Mouse (Mus musculus): ENCODE data around the gene Ptpn1.

- TF ChIP-seq CTCF (IDR thresholded peaks at IDR 0.05; ENCODE audit: borderline replicate concordance, insufficient read depth, low read length) (no peak), POLR2A (IDR thresholded peaks at IDR 0.05; ENCODE audit: low read depth, low read length) (no peak)
Measured at GRCm38 (mm10) chr2:167978271-167978670, 46.4 kb downstream of the Ptpn1 start.

All from embryonic fibroblast, embryonic 13.5 days (primary cell).